21 mouse cellular contexts compared by ENCODE assay signal in the genomic region with DNA sequence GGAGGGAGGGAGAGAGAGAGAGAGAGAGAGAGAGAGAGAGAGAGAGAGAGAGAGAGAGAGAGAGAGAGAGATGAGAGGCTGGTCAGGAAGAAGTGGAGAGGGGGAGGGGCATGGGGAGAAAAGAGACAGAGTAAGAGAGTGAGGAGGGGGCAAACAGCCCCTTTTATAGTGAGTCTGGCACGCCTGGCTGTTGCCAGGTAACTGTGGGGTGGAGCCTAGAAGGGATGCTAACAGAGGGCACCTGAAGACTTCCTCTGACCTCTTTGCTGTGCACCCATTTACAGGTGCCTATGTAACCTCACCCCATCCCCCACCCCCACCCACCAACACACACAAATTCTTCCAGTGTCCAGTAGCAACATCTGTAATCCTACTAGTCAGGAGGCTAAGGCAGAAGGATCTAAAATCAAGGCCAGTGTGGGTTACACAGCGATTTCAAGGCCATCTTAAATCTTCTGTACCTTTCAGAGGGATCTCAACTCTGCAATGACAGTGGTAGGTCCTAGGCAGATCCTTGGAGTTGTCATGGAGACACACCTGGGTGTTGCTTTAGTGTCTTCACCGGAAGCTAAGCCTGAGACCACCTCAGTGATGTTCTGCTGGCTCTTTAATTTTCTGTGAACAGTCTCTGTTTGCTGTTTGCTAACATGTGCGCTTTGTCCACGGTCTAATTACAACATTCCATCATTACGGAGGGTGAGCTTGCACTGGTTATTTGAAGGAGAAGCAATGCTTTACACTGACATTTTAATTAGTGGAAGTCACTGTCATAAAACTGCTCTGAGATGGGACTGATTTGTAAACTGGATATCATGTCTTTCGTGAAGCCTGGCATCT.
DNase-seq lines count a peak whose midpoint lies in the region; ATAC-seq lines count a peak whose summit lies in the region.
"Had no signal": no experiment of that assay in that cellular context is flagged by ENCODE, and none has a peak within 500 bp of the region (broad histone marks: within the 10 kb centered on the region; RNA-seq: fewer than 3 reads in every experiment).

No protein-coding gene starts in this region.

- WGBS in forebrain, embryonic 15.5 days: 50% methylated on average over 7 of the region's 7 CpGs
- 67% methylated on average over 7 of the region's 7 CpGs for WGBS in forebrain, embryonic 11.5 days
- 65% methylated on average over 7 of the region's 7 CpGs for WGBS in midbrain, embryonic 13.5 days
- WGBS in midbrain, embryonic 10.5 days: 76% methylated on average over 7 of the region's 7 CpGs
- 48% methylated on average over 7 of the region's 7 CpGs for WGBS in hindbrain, embryonic 16.5 days

- H3K27me3 ChIP-seq in forebrain, embryonic 15.5 days: no peaks in the 10 kb centered on the region
- no peaks in the 10 kb centered on the region for H3K27me3 ChIP-seq in forebrain, embryonic 11.5 days (ENCODE audit: control insufficient read depth, insufficient read depth, low read length)
- H3K27me3 ChIP-seq in midbrain, embryonic 13.5 days: no peaks in the 10 kb centered on the region
- H3K27me3 ChIP-seq in midbrain, embryonic 10.5 days (ENCODE audit: low read depth, poor library complexity, severe bottlenecking): no peaks in the 10 kb centered on the region
- no peaks in the 10 kb centered on the region for H3K27me3 ChIP-seq in hindbrain, embryonic 16.5 days (replicated peaks; ENCODE audit: control insufficient read depth, insufficient read depth, low read length)
- H3K27me3 ChIP-seq: limb, embryonic 13.5 days; midbrain, embryonic 12.5 days had no signal

- H3K9me3 ChIP-seq in forebrain, embryonic 15.5 days: no peaks in the 10 kb centered on the region
- no peaks in the 10 kb centered on the region for H3K9me3 ChIP-seq in forebrain, embryonic 11.5 days (ENCODE audit: control insufficient read depth, low read length)
- no peaks in the 10 kb centered on the region for H3K9me3 ChIP-seq in midbrain, embryonic 13.5 days
- no peaks in the 10 kb centered on the region for H3K9me3 ChIP-seq in midbrain, embryonic 10.5 days (replicated peaks)
- no peaks in the 10 kb centered on the region for H3K9me3 ChIP-seq in hindbrain, embryonic 16.5 days (ENCODE audit: control insufficient read depth, low read length)
- H3K9me3 ChIP-seq: limb, embryonic 13.5 days; midbrain, embryonic 12.5 days had no signal

- H3K4me3 ChIP-seq in forebrain, embryonic 15.5 days: no peak overlapping the region
- no peak overlapping the region for H3K4me3 ChIP-seq in forebrain, embryonic 11.5 days (ENCODE audit: low read depth, low read length)
- no peak overlapping the region for H3K4me3 ChIP-seq in midbrain, embryonic 13.5 days (replicated peaks)
- H3K4me3 ChIP-seq in midbrain, embryonic 10.5 days: no peak overlapping the region
- H3K4me3 ChIP-seq in hindbrain, embryonic 16.5 days (ENCODE audit: low read length): no peak overlapping the region
- H3K4me3 ChIP-seq: layer of hippocampus, adult 2 months; limb, embryonic 13.5 days; midbrain, embryonic 12.5 days had no signal

- H3K27ac ChIP-seq in forebrain, embryonic 15.5 days (replicated peaks): no peak overlapping the region
- H3K27ac ChIP-seq in forebrain, embryonic 11.5 days (ENCODE audit: low read depth, low read length): no peak overlapping the region
- no peak overlapping the region for H3K27ac ChIP-seq in midbrain, embryonic 13.5 days
- no peak overlapping the region for H3K27ac ChIP-seq in midbrain, embryonic 10.5 days (replicated peaks)
- H3K27ac ChIP-seq in hindbrain, embryonic 16.5 days (ENCODE audit: low read depth, low read length): no peak overlapping the region
- H3K27ac ChIP-seq: layer of hippocampus, adult 2 months; limb, embryonic 13.5 days; liver, embryonic 14.5 days; macrophage; midbrain, embryonic 12.5 days had no signal

- 0 out of 2 replicates have a peak, but pooled peaks have one; percentile 32 for ATAC-seq in forebrain, embryonic 15.5 days (replicated peaks)
- no peak for ATAC-seq in forebrain, embryonic 11.5 days (replicated peaks; ENCODE audit: low FRiP score)
- 0 out of 2 replicates have a peak, but pooled peaks have one; percentile 40 for ATAC-seq in midbrain, embryonic 13.5 days
- ATAC-seq in hindbrain, embryonic 16.5 days: peak; percentile 67

- DNase-seq in forebrain, embryonic 11.5 days (ENCODE audit: low spot score): no peak
- DNase-seq in midbrain, embryonic 10.5 days (ENCODE audit: low spot score): no peak
- peak; percentile 5 for DNase-seq in retina, embryonic 14.5 days (ENCODE audit: low spot score)
- DNase-seq in layer of hippocampus, adult 11-12 months (ENCODE audit: low spot score): no peak
- no peak for DNase-seq in liver
- DNase-seq: cerebellum, adult 2 months; gastrocnemius, postnatal 25 days; kidney, adult 11 months; kidney, postnatal 10 days; layer of hippocampus, postnatal 36 days; right cerebral cortex, postnatal 4 days; thymus, adult 2 months had no signal

- H3K9ac ChIP-seq in forebrain, embryonic 15.5 days (replicated peaks): no peak overlapping the region
- no peak overlapping the region for H3K9ac ChIP-seq in forebrain, embryonic 11.5 days (ENCODE audit: low read length)
- no peak overlapping the region for H3K9ac ChIP-seq in midbrain, embryonic 13.5 days (replicated peaks)
- H3K9ac ChIP-seq in hindbrain, embryonic 16.5 days (ENCODE audit: low read depth, low read length): no peak overlapping the region
- H3K9ac ChIP-seq: limb, embryonic 13.5 days; liver, embryonic 14.5 days; midbrain, embryonic 12.5 days had no signal

- H3K36me3 ChIP-seq in forebrain, embryonic 15.5 days: no peaks in the 10 kb centered on the region
- no peaks in the 10 kb centered on the region for H3K36me3 ChIP-seq in forebrain, embryonic 11.5 days (ENCODE audit: control insufficient read depth, insufficient read depth, low read length)
- H3K36me3 ChIP-seq in midbrain, embryonic 13.5 days: no peaks in the 10 kb centered on the region
- H3K36me3 ChIP-seq in midbrain, embryonic 10.5 days: no peaks in the 10 kb centered on the region
- no peaks in the 10 kb centered on the region for H3K36me3 ChIP-seq in hindbrain, embryonic 16.5 days (ENCODE audit: control insufficient read depth, insufficient read depth, low read length)
- H3K36me3 ChIP-seq: G1E; limb, embryonic 13.5 days; midbrain, embryonic 12.5 days had no signal

- no peak overlapping the region for H3K4me2 ChIP-seq in forebrain, embryonic 15.5 days (replicated peaks)
- H3K4me2 ChIP-seq in forebrain, embryonic 11.5 days (ENCODE audit: low read depth, low read length, severe bottlenecking): no peak overlapping the region
- no peak overlapping the region for H3K4me2 ChIP-seq in midbrain, embryonic 13.5 days (replicated peaks)
- no peak overlapping the region for H3K4me2 ChIP-seq in hindbrain, embryonic 16.5 days (ENCODE audit: low read length)
- H3K4me2 ChIP-seq: limb, embryonic 13.5 days; midbrain, embryonic 12.5 days had no signal

- H3K4me1 ChIP-seq in forebrain, embryonic 15.5 days: no peaks in the 10 kb centered on the region
- no peaks in the 10 kb centered on the region for H3K4me1 ChIP-seq in forebrain, embryonic 11.5 days (replicated peaks; ENCODE audit: control insufficient read depth, insufficient read depth, low read length)
- 0 out of 2 replicates have a peak, but pooled peaks cover 3% of the 10 kb centered on the region for H3K4me1 ChIP-seq in midbrain, embryonic 13.5 days (replicated peaks)
- 0 out of 2 replicates have a peak, but pooled peaks cover 8% of the 10 kb centered on the region for H3K4me1 ChIP-seq in midbrain, embryonic 10.5 days
- no peaks in the 10 kb centered on the region for H3K4me1 ChIP-seq in hindbrain, embryonic 16.5 days (ENCODE audit: control insufficient read depth, insufficient read depth, low read depth, low read length)
- H3K4me1 ChIP-seq: limb, embryonic 13.5 days; midbrain, embryonic 12.5 days had no signal
